Mouse (Mus musculus): ENCODE data around the gene Ern1.

Ern1 gene

GRCm38 (mm10) chr11:106487733-106488115, at the start of gene Ern1:
Gene Ern1, minus strand, starts transcription at chr11:106487852.
- DNase-seq (ENCODE audit: low read depth): peak; percentile 80

GRCm38 (mm10) chr11:106536253-106536912, 48.7 kb upstream of the Ern1 start:
- peak; percentile 14 for DNase-seq (ENCODE audit: low read depth)

- no peak for DNase-seq (ENCODE audit: low read depth)
These were observed 48.1 kb upstream of the Ern1 start for GRCm38 (mm10) chr11:106535660-106536252.

- DNase-seq (ENCODE audit: low read depth): no peak
These were observed 44.7 kb upstream of the Ern1 start for GRCm38 (mm10) chr11:106532248-106532790.

- DNase-seq (ENCODE audit: low read depth): no peak
These were observed 42.1 kb upstream of the Ern1 start for GRCm38 (mm10) chr11:106529786-106530185.

- DNase-seq (ENCODE audit: low read depth): no peak
These were observed 41.5 kb upstream of the Ern1 start for GRCm38 (mm10) chr11:106529113-106529512.

- no peak for DNase-seq (ENCODE audit: low read depth)
These were observed 40.3 kb upstream of the Ern1 start for GRCm38 (mm10) chr11:106527926-106528325.

GRCm38 (mm10) chr11:106527147-106527821, 39.6 kb upstream of the Ern1 start:
- DNase-seq (ENCODE audit: low read depth): no peak

- DNase-seq (ENCODE audit: low read depth): no peak
These were observed 34.9 kb upstream of the Ern1 start for GRCm38 (mm10) chr11:106522538-106522937.

GRCm38 (mm10) chr11:106521612-106522011, 34.0 kb upstream of the Ern1 start:
- no peak for DNase-seq (ENCODE audit: low read depth)

GRCm38 (mm10) chr11:106520404-106520803, 32.8 kb upstream of the Ern1 start:
- DNase-seq (ENCODE audit: low read depth): no peak

GRCm38 (mm10) chr11:106519519-106519918, 31.9 kb upstream of the Ern1 start:
- no peak for DNase-seq (ENCODE audit: low read depth)

GRCm38 (mm10) chr11:106518391-106518790, 30.7 kb upstream of the Ern1 start:
- no peak for DNase-seq (ENCODE audit: low read depth)

- DNase-seq (ENCODE audit: low read depth): peak; percentile 65
These were observed 27.6 kb upstream of the Ern1 start for GRCm38 (mm10) chr11:106515079-106515745.

- no peak for DNase-seq (ENCODE audit: low read depth)
These were observed 26.8 kb upstream of the Ern1 start for GRCm38 (mm10) chr11:106514446-106514845.

- no peak for DNase-seq (ENCODE audit: low read depth)
These were observed 25.5 kb upstream of the Ern1 start for GRCm38 (mm10) chr11:106513166-106513565.

GRCm38 (mm10) chr11:106512006-106512390, 24.3 kb upstream of the Ern1 start:
- DNase-seq (ENCODE audit: low read depth): no peak

- DNase-seq (ENCODE audit: low read depth): no peak
These were observed 23.8 kb upstream of the Ern1 start for GRCm38 (mm10) chr11:106511236-106512005.

- no peak for DNase-seq (ENCODE audit: low read depth)
These were observed 20.0 kb upstream of the Ern1 start for GRCm38 (mm10) chr11:106507638-106508037.

- no peak for DNase-seq (ENCODE audit: low read depth)
These were observed 18.6 kb upstream of the Ern1 start for GRCm38 (mm10) chr11:106506211-106506610.

GRCm38 (mm10) chr11:106504129-106504528, 16.5 kb upstream of the Ern1 start:
- no peak for DNase-seq (ENCODE audit: low read depth)

- DNase-seq (ENCODE audit: low read depth): no peak
These were observed 15.7 kb upstream of the Ern1 start for GRCm38 (mm10) chr11:106503425-106503717.
